Mouse (Mus musculus) stomach, embryonic 15.5 days (tissue): Measurements from ENCODE around the gene AC124108.1. TPM values are rescaled to one million over a fixed set of nuclear protein-coding genes. Genes with fewer than 3 reads are reported as not detected.
A peak's percentile ranks its signal among the peaks of the same experiment; 100 is the strongest.

Experiments used
- ATAC-seq: fragments of 200-750 bp; cut with Nextera tagmentation; 2 replicates; pipeline ENCODE4 v1.8.0; 2017; ENCODE audit warnings: low read depth, moderate number of reproducible peaks, moderate TSS enrichment; ENCODE audit not compliant: insufficient read depth, low FRiP score
- H3K27ac ChIP-seq: fragments of 300-500 bp; sonication (generic); 2 replicates; pipeline ENCODE4 v1.5.1; 2015; ENCODE audit warnings: mild to moderate bottlenecking, inconsistent platforms
- H3K27me3 ChIP-seq: fragments of 300-500 bp; sonication (generic); replicated peaks from 2 replicates; pipeline ENCODE4 v1.6.1; 2015; ENCODE audit warnings: inconsistent platforms
- H3K36me3 ChIP-seq: fragments of 300-500 bp; sonication (generic); 2 replicates; pipeline ENCODE4 v1.6.1; 2015; ENCODE audit warnings: inconsistent platforms
- H3K4me1 ChIP-seq: fragments of 300-500 bp; sonication (generic); 2 replicates; pipeline ENCODE4 v1.6.1; 2015; ENCODE audit warnings: inconsistent platforms
- H3K4me2 ChIP-seq: fragments of 300-500 bp; sonication (generic); 2 replicates; pipeline ENCODE4 v1.6.1; 2015; ENCODE audit warnings: mild to moderate bottlenecking, inconsistent platforms
- H3K4me3 ChIP-seq: fragments of 300-500 bp; sonication (generic); replicated peaks from 2 replicates; pipeline ENCODE4 v1.5.1; 2015; ENCODE audit warnings: inconsistent platforms
- H3K9ac ChIP-seq: fragments of 300-500 bp; sonication (generic); 2 replicates; pipeline ENCODE4 v1.6.1; 2015; ENCODE audit warnings: inconsistent platforms
- H3K9me3 ChIP-seq: fragments of 300-500 bp; sonication (generic); 2 replicates; pipeline ENCODE4 v1.6.1; 2016; ENCODE audit warnings: inconsistent platforms
- WGBS: fragments of 180-500 bp; shearing (Covaris S2); methylation state at CpG from one replicate; pipeline ENCODE4 v1.1.7; 2015; 5-methylcytosine and 5-hydroxymethylcytosine counted together
- polyA plus RNA-seq: library from polyadenylated mRNA; unstranded; fragments of >200 nt; fragmentation: Nextera tagmentation; extraction: Ambion mirVana; gene quantifications from 2 replicates; pipeline ENCODE4 v1.2.1, GENCODE M21; 2015

Gene AC124108.1
- polyA plus RNA-seq, 1 experiment from 2014 or later, result 0.09 TPM

DNA sequence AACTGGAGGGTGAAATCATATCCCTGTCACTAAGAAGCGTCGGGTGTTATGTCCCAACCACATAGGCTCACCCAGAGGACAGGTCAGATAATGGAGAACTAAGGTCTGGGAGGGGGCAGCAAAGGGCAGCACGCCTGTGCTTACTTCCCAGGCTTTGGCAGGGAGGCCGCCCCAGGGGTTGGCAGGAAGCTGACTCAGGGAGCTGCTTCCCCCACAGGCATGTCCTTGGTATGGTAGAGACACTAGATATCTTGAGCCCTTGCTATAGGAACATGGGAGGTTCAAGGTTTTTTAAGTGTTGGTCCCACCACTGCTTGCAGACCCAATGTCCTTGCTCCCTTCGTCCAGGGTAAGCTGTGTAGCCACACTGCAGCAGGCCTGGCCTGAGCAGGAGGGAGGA lies 14.7 kb downstream of the AC124108.1 start:
- Histone ChIP-seq H3K36me3 (no peaks in the 10 kb centered on the region), H3K9ac (no peak overlapping the region), H3K4me3 (no peak overlapping the region), H3K4me2 (no peak overlapping the region), H3K9me3 (no peaks in the 10 kb centered on the region), H3K4me1 (no peaks in the 10 kb centered on the region), H3K27ac (no peak overlapping the region), H3K27me3 (peaks cover 6% of the 10 kb centered on the region; the same call in 1 of the 2 replicates)
- ATAC-seq, result no peak
- 52% methylated on average over 5 of the region's 5 CpGs for WGBS

DNA sequence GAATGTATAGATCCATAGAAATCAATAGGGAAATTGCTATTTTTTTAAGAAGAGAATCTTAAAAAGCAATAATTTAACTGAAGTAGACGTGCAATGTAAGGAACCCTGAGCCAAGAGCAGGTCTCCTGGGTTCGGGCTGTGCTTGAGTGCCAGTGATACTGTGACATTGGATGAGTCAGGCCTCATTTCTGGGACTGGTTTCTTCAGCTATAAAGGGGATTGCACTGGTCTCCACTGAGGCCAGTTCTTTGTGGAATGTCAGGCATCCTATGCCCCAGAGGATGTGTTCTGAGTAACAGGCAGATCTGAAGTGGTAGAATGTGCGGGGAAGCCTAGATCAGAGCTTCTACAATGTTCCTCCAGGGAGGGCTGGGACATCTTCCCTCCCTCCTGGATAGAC lies 15.6 kb downstream of the AC124108.1 start:
- no peaks in the 10 kb centered on the region for H3K36me3 ChIP-seq
- no peak for ATAC-seq
- H3K27ac ChIP-seq, result no peak overlapping the region
- no peak overlapping the region for H3K9ac ChIP-seq
- WGBS, result 87% methylated on average over 3 of the region's 3 CpGs
- H3K27me3 ChIP-seq, result peaks cover 6% of the 10 kb centered on the region; the same call in 1 of the 2 replicates
- H3K9me3 ChIP-seq, result no peaks in the 10 kb centered on the region
- H3K4me2 ChIP-seq, result no peak overlapping the region
- no peak overlapping the region for H3K4me3 ChIP-seq
- H3K4me1 ChIP-seq, result peaks cover 3% of the 10 kb centered on the region; the same call in 1 of the 2 replicates

GRCm38 (mm10) chr1:132208154-132208553 lies 16.9 kb downstream of the AC124108.1 start:
- no peaks in the 10 kb centered on the region for H3K36me3 ChIP-seq
- no peak overlapping the region for H3K27ac ChIP-seq
- H3K9me3 ChIP-seq, result no peaks in the 10 kb centered on the region
- peaks cover 9% of the 10 kb centered on the region for H3K27me3 ChIP-seq
- no peak overlapping the region for H3K9ac ChIP-seq
- ATAC-seq, result no peak
- no peak overlapping the region for H3K4me2 ChIP-seq
- 14% methylated on average over 4 of the region's 4 CpGs for WGBS
- H3K4me1 ChIP-seq, result peaks cover 10% of the 10 kb centered on the region; the same call in 1 of the 2 replicates
- no peak overlapping the region for H3K4me3 ChIP-seq

GRCm38 (mm10) chr1:132209400-132209799 lies 18.1 kb downstream of the AC124108.1 start:
- 73% methylated on average over 10 of the region's 10 CpGs for WGBS
- Histone ChIP-seq H3K4me1 (peaks cover 10% of the 10 kb centered on the region; the same call in 1 of the 2 replicates), H3K4me2 (no peak overlapping the region), H3K27ac (no peak overlapping the region), H3K36me3 (no peaks in the 10 kb centered on the region), H3K4me3 (no peak overlapping the region), H3K9me3 (no peaks in the 10 kb centered on the region), H3K9ac (no peak overlapping the region), H3K27me3 (peaks cover 10% of the 10 kb centered on the region)
- ATAC-seq, result no peak

DNA sequence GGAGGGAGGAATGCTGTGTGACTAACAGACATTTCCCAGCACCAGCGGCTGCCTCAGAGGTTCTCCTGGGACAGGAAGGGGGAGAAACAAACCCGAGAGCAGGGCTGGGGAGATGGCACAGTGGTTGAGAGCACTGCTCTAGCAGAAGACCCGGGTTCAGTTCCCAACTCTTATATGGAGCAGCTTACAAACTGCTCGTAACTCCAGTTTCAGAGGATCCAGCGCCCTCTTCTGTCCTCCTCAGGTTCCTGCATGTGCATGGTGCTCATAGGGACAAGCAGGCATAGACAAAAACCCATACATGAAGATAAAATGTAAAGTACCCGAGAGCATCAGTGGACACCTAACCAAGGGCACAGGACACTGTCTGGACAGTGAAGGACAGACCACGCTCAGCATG lies 19.7 kb downstream of the AC124108.1 start:
- WGBS, result 24% methylated on average over 7 of the region's 7 CpGs
- Histone ChIP-seq H3K4me3 (no peak overlapping the region), H3K36me3 (no peaks in the 10 kb centered on the region), H3K27ac (no peak overlapping the region), H3K9ac (no peak overlapping the region), H3K9me3 (no peaks in the 10 kb centered on the region), H3K27me3 (peaks cover 10% of the 10 kb centered on the region), H3K4me1 (peaks cover 10% of the 10 kb centered on the region; the same call in 1 of the 2 replicates), H3K4me2 (no peak overlapping the region)
- ATAC-seq, result no peak

DNA sequence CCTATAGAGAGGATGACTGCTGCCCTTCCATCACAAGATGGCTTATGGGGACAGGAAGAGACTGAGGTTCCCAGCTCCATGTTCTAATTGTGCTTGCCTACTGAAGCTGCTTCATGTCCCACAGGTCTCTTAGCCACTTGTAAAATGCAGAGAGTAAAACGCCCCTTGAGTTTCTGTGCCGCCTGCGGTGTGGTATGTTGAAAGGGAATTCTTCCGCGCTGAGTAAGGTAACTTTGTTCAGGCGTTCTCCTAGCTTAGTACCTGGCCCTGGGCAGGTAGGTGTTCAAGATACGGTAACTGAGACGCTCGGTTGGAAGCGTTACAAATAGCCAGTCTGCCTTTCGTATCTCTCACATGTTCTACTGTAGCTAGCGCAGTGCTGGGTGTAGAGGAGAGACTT lies 20.4 kb downstream of the AC124108.1 start:
- no peak overlapping the region for H3K9ac ChIP-seq
- no peak overlapping the region for H3K4me3 ChIP-seq
- 39% methylated on average over 12 of the region's 12 CpGs for WGBS

DNA sequence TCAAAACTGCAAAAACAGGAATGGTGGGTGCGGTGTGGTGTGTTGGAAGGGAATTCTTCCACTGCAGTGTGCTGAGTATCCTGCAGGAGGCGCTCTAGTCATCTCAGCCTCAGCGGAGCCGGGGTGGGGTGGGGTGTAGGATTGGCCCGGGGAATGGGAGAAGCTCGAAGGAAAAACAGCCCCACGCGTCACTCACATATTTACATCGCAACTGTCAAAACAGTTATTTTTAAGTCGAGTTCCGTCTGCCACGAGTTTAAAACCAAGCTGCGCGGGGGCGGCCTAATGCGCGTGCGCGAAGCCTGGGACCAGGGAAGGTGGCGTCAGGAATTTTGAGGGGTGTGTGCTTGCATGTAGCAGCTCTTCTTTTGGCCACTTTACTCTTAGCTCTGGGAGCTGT lies 21.0 kb downstream of the AC124108.1 start:
- peak overlapping the region; percentile 47 for H3K4me2 ChIP-seq
- H3K27me3 ChIP-seq, result peaks cover 10% of the 10 kb centered on the region
- H3K9me3 ChIP-seq, result no peaks in the 10 kb centered on the region
- 2% methylated on average over 20 of the region's 20 CpGs for WGBS
- ATAC-seq, result no peak
- H3K27ac ChIP-seq, result no peak overlapping the region
- H3K4me3 ChIP-seq, result peak overlapping the region; percentile 26; the same call in 1 of the 2 replicates
- no peak overlapping the region for H3K9ac ChIP-seq
- H3K36me3 ChIP-seq, result no peaks in the 10 kb centered on the region
- peaks cover 10% of the 10 kb centered on the region; the same call in 1 of the 2 replicates for H3K4me1 ChIP-seq

More for the DNA sequence above, 20.4 kb downstream of the AC124108.1 start:
- Histone ChIP-seq H3K27me3 (peaks cover 10% of the 10 kb centered on the region), H3K9me3 (no peaks in the 10 kb centered on the region), H3K4me1 (peaks cover 10% of the 10 kb centered on the region; the same call in 1 of the 2 replicates), H3K36me3 (no peaks in the 10 kb centered on the region), H3K27ac (no peak overlapping the region), H3K4me2 (peak overlapping the region; percentile 47)
- ATAC-seq, result no peak

DNA sequence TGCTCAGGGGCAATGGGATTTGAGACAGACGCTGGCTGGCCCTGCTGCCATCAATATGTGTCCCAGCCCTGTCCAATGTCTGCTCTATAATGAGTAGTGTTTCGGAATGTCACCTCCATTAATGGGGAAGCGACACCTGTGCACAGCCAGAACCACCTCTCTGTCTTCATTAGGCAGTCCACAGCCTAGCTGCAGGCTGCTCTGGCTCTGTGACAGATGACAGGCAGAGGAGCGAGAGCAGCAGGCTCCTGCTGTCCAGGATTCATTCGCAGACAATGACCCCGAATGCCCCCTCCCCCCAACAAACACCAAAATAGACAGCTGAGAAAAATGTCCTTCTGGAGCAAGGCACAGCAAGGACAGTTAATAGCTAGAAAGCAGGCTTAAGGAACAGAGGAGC lies 21.8 kb downstream of the AC124108.1 start:
- 40% methylated on average over 6 of the region's 6 CpGs for WGBS
- no peak overlapping the region for H3K4me2 ChIP-seq
- no peak overlapping the region for H3K9ac ChIP-seq
- ATAC-seq, result no peak
- H3K4me1 ChIP-seq, result peaks cover 10% of the 10 kb centered on the region; the same call in 1 of the 2 replicates
- H3K4me3 ChIP-seq, result no peak overlapping the region
- no peak overlapping the region for H3K27ac ChIP-seq
- H3K36me3 ChIP-seq, result no peaks in the 10 kb centered on the region
- peaks cover 9% of the 10 kb centered on the region for H3K27me3 ChIP-seq
- H3K9me3 ChIP-seq, result no peaks in the 10 kb centered on the region

DNA sequence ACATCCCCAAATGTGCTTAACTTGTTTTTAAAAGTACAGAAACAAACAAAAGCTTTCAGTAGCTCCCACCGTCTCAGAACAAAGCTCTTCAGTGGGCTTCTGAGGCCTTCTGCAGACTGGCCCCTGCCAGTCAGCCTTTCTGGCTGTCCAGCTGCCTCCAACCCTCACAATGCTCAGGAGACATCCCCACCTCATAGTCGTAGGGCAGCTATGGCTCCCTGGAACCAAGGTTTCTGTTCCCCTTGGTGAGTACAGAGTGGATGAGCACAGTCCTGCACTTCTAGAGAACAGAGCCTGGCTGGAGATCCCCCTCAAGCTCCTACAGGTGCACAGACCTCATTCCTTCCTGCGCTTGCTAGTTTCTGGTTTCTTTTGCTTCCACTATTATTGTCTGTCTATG lies 25.0 kb downstream of the AC124108.1 start:
- Histone ChIP-seq H3K27me3 (peaks cover 8% of the 10 kb centered on the region; the same call in 1 of the 2 replicates), H3K9ac (no peak overlapping the region), H3K9me3 (no peaks in the 10 kb centered on the region), H3K27ac (no peak overlapping the region), H3K36me3 (no peaks in the 10 kb centered on the region), H3K4me3 (no peak overlapping the region), H3K4me2 (no peak overlapping the region), H3K4me1 (peaks cover 10% of the 10 kb centered on the region; the same call in 1 of the 2 replicates)
- 57% methylated on average over 3 of the region's 3 CpGs for WGBS
- ATAC-seq, result no peak

DNA sequence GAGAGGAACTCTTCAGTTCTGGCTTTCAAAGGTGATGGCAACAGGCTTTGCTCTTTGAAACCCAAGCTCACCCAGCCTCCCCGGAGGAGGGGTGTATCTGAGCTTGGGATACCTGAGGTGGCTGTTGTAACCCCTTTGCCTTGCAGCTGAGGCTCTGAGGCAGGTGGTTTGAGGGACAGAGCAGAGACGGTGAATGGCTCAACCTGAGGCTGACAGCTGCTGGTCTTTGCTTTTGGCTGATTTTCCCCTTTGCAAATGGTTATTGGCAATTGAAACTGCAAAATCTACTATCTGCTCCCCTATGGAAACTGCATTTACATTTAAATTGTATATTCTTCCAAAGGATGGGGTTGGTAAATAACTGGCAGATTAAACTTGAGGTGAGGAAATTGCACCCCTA lies 30.4 kb downstream of the AC124108.1 start:
- H3K9ac ChIP-seq, result no peak overlapping the region
- ATAC-seq, result no peak
- H3K27me3 ChIP-seq, result 0 out of 2 replicates have a peak, but pooled peaks cover 7% of the 10 kb centered on the region
- H3K27ac ChIP-seq, result no peak overlapping the region
- H3K4me2 ChIP-seq, result no peak overlapping the region
- WGBS, result 38% methylated on average over 2 of the region's 2 CpGs
- no peaks in the 10 kb centered on the region for H3K36me3 ChIP-seq
- H3K4me3 ChIP-seq, result no peak overlapping the region
- no peaks in the 10 kb centered on the region for H3K9me3 ChIP-seq
- no peaks in the 10 kb centered on the region for H3K4me1 ChIP-seq

GRCm38 (mm10) chr1:132222166-132222565 lies 30.9 kb downstream of the AC124108.1 start:
- Histone ChIP-seq H3K9me3 (no peaks in the 10 kb centered on the region), H3K4me2 (no peak overlapping the region), H3K27me3 (0 out of 2 replicates have a peak, but pooled peaks cover 7% of the 10 kb centered on the region), H3K36me3 (no peaks in the 10 kb centered on the region), H3K27ac (no peak overlapping the region), H3K9ac (no peak overlapping the region), H3K4me1 (no peaks in the 10 kb centered on the region), H3K4me3 (no peak overlapping the region)
- WGBS, result 40% methylated on average over 6 of the region's 6 CpGs
- ATAC-seq, result no peak

GRCm38 (mm10) chr1:132226297-132227080 lies 35.2 kb downstream of the AC124108.1 start:
- Histone ChIP-seq H3K9me3 (no peaks in the 10 kb centered on the region), H3K27ac (no peak overlapping the region), H3K4me1 (no peaks in the 10 kb centered on the region), H3K4me3 (no peak overlapping the region), H3K4me2 (no peak overlapping the region), H3K36me3 (no peaks in the 10 kb centered on the region), H3K9ac (no peak overlapping the region), H3K27me3 (0 out of 2 replicates have a peak, but pooled peaks cover 4% of the 10 kb centered on the region)
- 73% methylated on average over 12 of the region's 13 CpGs for WGBS
- ATAC-seq, result no peak
